Mouse (Mus musculus) limb, embryonic 12.5 days (tissue): ENCODE data around the gene Letmd1. TPM values are rescaled to one million over a fixed set of nuclear protein-coding genes. Genes with fewer than 3 reads are reported as not detected.
A peak's percentile ranks its signal among the peaks of the same experiment; 100 is the strongest.
"Not testable (repeated sequence)": the region's sequence is repeated elsewhere in the genome, so short reads cannot be mapped to it uniquely, and the experiment has no call there.

Source experiments
- ATAC-seq: fragments of 200-750 bp; cut with Nextera tagmentation; 2 replicates; pipeline ENCODE4 v1.8.0; 2017; ENCODE audit warnings: low read depth, moderate TSS enrichment; ENCODE audit not compliant: insufficient number of reproducible peaks, insufficient read depth, low FRiP score, low TSS enrichment
- H3K27ac ChIP-seq: fragments of 300-500 bp; sonication (generic); 2 replicates; pipeline ENCODE4 v1.5.1; 2016; ENCODE audit warnings: mild to moderate bottlenecking, moderate library complexity
- H3K27me3 ChIP-seq: fragments of 300-500 bp; sonication (generic); 2 replicates; pipeline ENCODE4 v1.6.1; 2016; ENCODE audit warnings: mild to moderate bottlenecking, moderate library complexity
- H3K36me3 ChIP-seq: fragments of 300-500 bp; sonication (generic); 2 replicates; pipeline ENCODE4 v1.6.1; 2016; ENCODE audit warnings: mild to moderate bottlenecking, moderate library complexity
- H3K4me1 ChIP-seq: fragments of 300-500 bp; sonication (generic); replicated peaks from 2 replicates; pipeline ENCODE4 v1.6.1; 2016
- H3K4me2 ChIP-seq: fragments of 300-500 bp; sonication (generic); 2 replicates; pipeline ENCODE4 v1.6.1; 2016; ENCODE audit warnings: mild to moderate bottlenecking, moderate library complexity
- H3K4me3 ChIP-seq: fragments of 300-500 bp; sonication (generic); replicated peaks from 2 replicates; pipeline ENCODE4 v1.5.1; 2016; ENCODE audit warnings: mild to moderate bottlenecking
- H3K9ac ChIP-seq: fragments of 300-500 bp; sonication (generic); replicated peaks from 2 replicates; pipeline ENCODE4 v1.6.1; 2016; ENCODE audit warnings: mild to moderate bottlenecking, moderate library complexity
- H3K9me3 ChIP-seq: fragments of 300-500 bp; sonication (generic); 2 replicates; pipeline ENCODE4 v1.6.1; 2016; ENCODE audit warnings: mild to moderate bottlenecking, moderate library complexity
- WGBS: fragments of 180-500 bp; shearing (Covaris S2); methylation state at CpG from one replicate; pipeline ENCODE4 v1.1.7; 2016; 5-methylcytosine and 5-hydroxymethylcytosine counted together
- polyA plus RNA-seq: library from polyadenylated mRNA; unstranded; fragments of >200 nt; fragmentation: Nextera tagmentation; extraction: Ambion mirVana; gene quantifications from 2 replicates; pipeline ENCODE4 v1.2.1, GENCODE M21; 2016

The Letmd1 gene
- 28.1 and 29.3 TPM in 2 replicates for polyA plus RNA-seq

DNA sequence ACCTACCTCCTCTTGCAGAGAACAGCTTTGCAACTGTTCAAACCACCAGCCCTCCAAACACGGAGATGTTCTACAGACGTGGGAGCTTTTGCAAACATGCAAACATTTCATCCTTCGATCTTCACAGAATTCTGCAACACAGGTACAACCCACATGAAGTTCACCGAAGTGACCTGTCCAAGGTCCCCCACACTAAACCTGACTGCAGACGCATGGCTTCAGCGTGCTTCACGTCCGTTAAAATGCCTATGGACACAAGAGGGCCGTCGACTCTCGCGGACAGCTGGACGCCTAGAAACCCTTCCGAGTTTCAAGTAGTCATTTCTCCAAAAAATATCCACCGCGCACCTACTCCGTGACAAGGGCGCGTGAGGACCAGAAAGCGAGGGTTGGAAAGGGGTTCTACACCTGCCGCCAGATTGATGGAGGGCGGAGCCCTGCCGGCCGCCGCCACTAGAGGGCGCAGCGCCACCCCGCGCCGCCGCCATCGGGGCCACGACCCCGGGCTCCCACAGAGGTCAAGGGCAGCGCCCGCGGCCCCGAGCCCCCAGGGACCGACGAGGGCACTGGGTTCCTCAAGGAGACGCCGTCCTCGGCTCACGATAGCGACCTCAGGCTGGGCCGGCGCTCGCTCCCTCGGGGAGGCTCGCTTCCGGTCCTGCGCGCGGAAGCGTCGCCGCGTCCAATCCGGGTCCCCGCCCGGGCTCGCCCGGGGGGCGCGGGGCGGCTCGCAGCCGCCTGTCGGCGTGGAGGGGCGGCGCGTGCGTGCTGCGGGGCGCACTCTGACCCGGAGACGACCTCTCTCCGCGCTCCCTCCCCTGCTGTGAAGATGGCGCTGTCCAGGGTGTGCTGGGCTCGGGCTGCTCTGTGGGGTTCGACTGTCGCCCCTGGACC lies at the start of gene Letmd1:
Gene Letmd1, plus strand, starts transcription at position 729 of the 894 bp plus-strand sequence.
- WGBS, result 3% methylated on average over 84 of the region's 84 CpGs
- Histone ChIP-seq H3K9me3 (0 out of 2 replicates have a peak, but pooled peaks cover 3% of the 10 kb centered on the region), H3K4me1 (peaks cover 18% of the 10 kb centered on the region), H3K4me2 (peak within 1 kb of the TSS; percentile 90), H3K36me3 (peaks cover 27% of the 10 kb centered on the region), H3K9ac (peak within 1 kb of the TSS; percentile 80), H3K4me3 (peak within 1 kb of the TSS; percentile 76), H3K27ac (peak within 1 kb of the TSS; percentile 64; the same call in 1 of the 2 replicates), H3K27me3 (no peaks in the 10 kb centered on the region)
- ATAC-seq, result peak; percentile 86

DNA sequence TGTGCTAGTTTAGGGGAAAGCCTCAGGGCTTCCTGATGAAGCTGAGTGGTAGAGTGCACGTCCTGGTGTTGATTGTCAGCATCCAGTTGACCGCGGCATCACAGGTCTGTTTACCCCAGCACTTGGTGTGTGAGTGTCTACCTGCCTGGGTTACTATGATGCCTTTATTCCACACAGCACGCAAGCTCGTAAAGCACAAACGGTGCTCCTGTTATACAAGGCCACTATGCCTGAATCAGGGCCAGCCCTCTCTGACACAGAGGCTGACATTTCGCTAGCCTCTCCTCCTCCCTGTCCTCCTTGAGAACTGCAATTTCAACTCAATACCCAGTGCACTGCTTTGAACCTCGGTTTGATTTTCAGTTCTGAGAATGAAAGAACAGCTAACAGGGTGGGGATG lies 49.5 kb upstream of the Letmd1 start:
- no peak for ATAC-seq
- Histone ChIP-seq H3K9me3 (no peaks in the 10 kb centered on the region), H3K27ac (no peak overlapping the region), H3K27me3 (peaks cover 6% of the 10 kb centered on the region), H3K4me3 (no peak overlapping the region), H3K4me1 (peaks cover 45% of the 10 kb centered on the region), H3K9ac (no peak overlapping the region; the same call in 1 of the 2 replicates), H3K4me2 (peak overlapping the region; percentile 7), H3K36me3 (no peaks in the 10 kb centered on the region)
- WGBS, result 56% methylated on average over 8 of the region's 8 CpGs

DNA sequence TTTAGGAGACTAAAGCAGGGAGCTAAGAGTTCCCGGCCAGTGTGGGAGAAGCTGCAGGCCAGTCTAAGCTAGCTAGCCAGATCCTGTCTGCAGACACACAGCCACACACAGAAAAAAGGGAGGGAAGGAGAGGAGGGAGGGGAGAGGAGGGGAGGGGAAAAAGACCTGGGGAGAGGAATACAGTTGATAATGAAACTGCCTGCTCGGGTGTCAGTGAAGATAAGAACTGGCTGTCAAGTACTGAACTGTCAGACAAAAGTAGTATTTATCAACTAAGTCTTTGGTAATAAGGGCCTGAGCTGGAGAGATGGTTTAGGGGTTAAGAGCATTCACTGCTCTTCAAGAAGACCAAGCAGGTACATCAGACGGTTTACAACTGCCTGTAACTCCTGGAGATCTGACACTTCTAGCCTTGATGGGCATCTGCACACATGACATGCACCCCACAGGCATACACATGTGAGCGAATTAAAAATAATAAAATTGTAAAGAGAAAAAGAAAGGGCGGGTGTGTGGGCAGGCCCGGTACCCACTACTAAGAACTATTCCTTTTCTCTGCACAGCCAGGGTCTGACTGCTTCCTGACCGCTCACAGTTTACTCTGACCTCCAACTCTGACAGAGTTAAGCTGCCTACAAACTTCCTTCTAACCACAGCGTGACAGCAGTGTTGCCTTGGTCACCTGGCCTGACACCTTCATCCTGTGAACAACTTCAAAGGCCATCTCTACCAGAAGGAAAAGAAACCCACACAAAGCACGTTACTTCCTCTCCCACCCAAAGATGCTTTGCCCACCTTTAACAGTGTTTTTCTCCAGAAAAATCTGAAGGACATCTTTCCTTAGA lies 48.7 kb upstream of the Letmd1 start:
- Histone ChIP-seq H3K36me3 (no peaks in the 10 kb centered on the region), H3K4me1 (peaks cover 52% of the 10 kb centered on the region), H3K9ac (peak overlapping the region; percentile 31; the same call in 1 of the 2 replicates), H3K4me2 (peak overlapping the region; percentile 7; the same call in 1 of the 2 replicates), H3K9me3 (no peaks in the 10 kb centered on the region), H3K4me3 (no peak overlapping the region), H3K27ac (no peak overlapping the region), H3K27me3 (peaks cover 8% of the 10 kb centered on the region)
- 60% methylated on average over 9 of the region's 9 CpGs for WGBS
- no peak for ATAC-seq

DNA sequence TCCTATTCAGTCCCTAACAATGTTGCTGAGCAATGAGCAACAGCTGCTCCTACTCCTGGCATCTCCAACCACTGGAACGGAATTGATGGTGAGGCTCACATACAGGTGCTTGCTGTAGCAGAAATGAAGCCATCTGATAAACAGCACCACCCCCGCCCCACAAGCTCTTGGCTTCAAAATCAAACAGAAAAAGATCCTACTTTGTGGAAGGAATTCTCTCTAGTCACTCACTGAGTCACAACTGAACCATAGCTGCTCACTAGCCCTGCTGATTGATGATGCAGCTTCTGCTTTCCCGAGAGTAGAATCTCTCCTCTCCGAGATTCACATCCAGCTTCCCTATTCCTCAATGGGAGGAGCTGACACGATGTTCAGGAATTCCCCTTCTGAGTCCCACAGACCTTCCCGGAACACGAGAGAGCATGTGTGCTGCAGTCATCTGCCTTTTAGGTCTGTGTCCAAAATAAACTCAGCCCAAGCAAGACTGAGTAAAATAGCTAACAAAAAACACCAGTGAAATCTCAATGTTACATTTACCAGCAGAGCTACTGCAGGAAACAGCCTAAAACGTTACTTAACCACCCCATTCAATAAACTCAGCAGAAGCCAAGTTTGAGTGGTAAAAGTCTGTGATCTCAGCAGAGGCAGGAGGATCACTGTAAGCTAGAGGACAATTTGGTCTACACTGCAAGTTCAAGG lies 47.6 kb upstream of the Letmd1 start:
- Histone ChIP-seq H3K36me3 (no peaks in the 10 kb centered on the region), H3K27ac (no peak overlapping the region), H3K4me2 (peak overlapping the region; percentile 93), H3K4me1 (peaks cover 51% of the 10 kb centered on the region), H3K4me3 (no peak overlapping the region; the same call in 1 of the 2 replicates), H3K9me3 (0 out of 2 replicates have a peak, but pooled peaks cover 5% of the 10 kb centered on the region), H3K27me3 (peaks cover 8% of the 10 kb centered on the region), H3K9ac (no peak overlapping the region)
- ATAC-seq, result no peak
- WGBS, result 39% methylated on average over 8 of the region's 8 CpGs

DNA sequence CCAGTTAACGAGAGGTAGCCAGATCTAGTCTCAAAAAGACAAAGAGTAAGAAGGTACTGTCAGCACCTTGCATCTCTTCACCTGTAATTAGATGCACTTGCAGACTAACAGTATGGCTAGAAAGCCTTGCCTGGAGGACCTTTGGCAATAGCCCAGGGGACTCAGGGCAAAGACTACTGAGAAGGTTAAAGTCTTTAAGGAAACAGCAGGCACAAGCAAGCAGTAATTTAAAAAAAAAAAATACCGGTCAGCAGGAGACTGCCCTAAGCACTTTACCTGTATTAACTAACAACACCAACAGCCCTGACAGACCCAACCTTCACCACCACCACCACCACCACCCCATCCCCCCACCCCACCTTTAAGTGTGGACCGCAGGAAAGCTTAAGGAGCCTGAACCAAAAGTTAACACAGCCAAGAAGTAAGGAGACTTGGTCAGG lies 47.0 kb upstream of the Letmd1 start, which contains the start of gene Gm5475:
Gene Gm5475, plus strand, starts transcription at position 390 of the 440 bp plus-strand sequence.
- 0 out of 2 replicates have a peak within 1 kb of the TSS, but pooled peaks have one; percentile 45 for H3K27ac ChIP-seq

DNA sequence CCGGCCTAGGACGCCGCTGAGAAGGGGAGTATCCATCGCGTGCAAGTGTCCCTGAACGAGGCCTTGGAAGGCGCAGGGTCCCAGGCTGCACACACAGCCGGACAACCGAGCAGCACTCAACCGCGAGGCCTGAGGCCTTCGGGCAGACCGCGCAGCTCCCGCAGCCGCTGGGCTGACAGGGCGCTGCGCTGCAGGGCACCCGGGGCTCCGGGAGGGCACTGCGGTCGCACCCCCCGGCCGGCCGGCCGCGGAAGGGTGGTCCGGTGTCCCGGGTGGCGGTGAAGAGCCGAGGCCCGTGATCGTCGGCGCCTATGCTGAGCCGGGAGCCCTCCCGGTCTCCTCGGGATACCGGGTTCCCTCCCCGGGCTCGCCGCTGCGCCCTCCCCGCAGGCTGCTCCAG lies 46.3 kb upstream of the Letmd1 start:
- Histone ChIP-seq H3K9ac (peak overlapping the region; percentile 91), H3K4me3 (peak overlapping the region; percentile 95), H3K4me1 (peaks cover 49% of the 10 kb centered on the region), H3K4me2 (peak overlapping the region; percentile 93), H3K9me3 (0 out of 2 replicates have a peak, but pooled peaks cover 5% of the 10 kb centered on the region), H3K36me3 (no peaks in the 10 kb centered on the region), H3K27ac (0 out of 2 replicates have a peak overlapping the region, but pooled peaks have one; percentile 45), H3K27me3 (peaks cover 8% of the 10 kb centered on the region)
- ATAC-seq, result peak; percentile 48; the same call in 1 of the 2 replicates
- under 1% methylated on average over 44 of the region's 44 CpGs for WGBS

More for the DNA sequence above, 47.0 kb upstream of the Letmd1 start, which contains the start of gene Gm5475:
- Histone ChIP-seq H3K9ac (peak within 1 kb of the TSS; percentile 91), H3K4me2 (peak within 1 kb of the TSS; percentile 93), H3K4me3 (peak within 1 kb of the TSS; percentile 95), H3K4me1 (peaks cover 49% of the 10 kb centered on the region)
- WGBS, result 19% methylated on average over 3 of the region's 3 CpGs
- not testable (repeated sequence) for H3K9me3 ChIP-seq, H3K27me3 ChIP-seq, H3K36me3 ChIP-seq, ATAC-seq

DNA sequence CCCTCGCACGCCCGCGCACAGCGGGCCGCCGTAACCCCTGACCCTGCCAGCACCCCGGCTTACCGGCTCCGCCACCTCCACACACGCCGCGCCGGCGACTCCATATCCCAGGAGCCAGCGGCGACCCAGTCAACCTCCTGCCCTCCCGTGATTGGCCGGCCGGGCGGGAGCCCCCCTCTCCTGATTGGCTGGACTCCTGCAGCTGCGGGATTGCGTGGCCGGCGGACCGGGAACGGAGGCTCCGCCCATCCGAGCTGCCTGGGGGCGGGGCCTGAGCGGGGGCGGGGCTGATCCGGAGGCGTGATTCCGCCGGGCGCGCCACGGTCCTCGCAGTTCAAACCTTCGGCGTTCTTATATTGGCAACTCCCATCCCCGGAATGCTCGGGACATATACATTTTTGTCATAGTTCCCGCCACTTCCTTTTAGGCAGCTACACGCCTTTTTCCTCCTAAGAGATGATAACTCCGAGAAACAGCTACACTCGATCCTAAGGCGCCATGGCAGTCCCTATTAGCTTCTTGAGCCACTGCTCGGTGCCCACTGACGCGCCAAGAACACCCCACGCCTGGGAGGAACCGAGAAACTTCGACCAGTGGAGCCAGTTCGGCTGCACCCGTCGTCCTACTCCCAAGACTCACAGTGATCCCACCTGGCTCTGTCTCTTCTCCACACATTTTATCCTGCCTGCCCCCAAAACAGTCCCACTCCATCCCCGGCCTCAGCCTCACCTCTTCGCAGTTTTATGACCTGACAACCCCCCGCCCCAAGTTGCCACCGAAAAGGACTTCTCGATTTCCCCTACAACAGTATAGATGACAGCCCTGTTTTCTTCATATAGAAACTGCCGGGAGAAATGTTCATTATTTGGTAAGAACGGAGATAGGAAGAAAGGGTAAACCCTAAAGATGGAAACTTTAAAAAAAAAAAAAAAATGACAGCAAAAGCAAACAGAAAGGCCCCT lies 45.6 kb upstream of the Letmd1 start:
- Histone ChIP-seq H3K36me3 (no peaks in the 10 kb centered on the region), H3K4me3 (peak overlapping the region; percentile 95), H3K27ac (0 out of 2 replicates have a peak overlapping the region, but pooled peaks have one; percentile 45), H3K27me3 (peaks cover 8% of the 10 kb centered on the region), H3K9ac (peak overlapping the region; percentile 91), H3K9me3 (0 out of 2 replicates have a peak, but pooled peaks cover 5% of the 10 kb centered on the region), H3K4me2 (peak overlapping the region; percentile 93), H3K4me1 (peaks cover 49% of the 10 kb centered on the region)
- WGBS, result under 1% methylated on average over 57 of the region's 65 CpGs
- ATAC-seq, result peak; percentile 94

DNA sequence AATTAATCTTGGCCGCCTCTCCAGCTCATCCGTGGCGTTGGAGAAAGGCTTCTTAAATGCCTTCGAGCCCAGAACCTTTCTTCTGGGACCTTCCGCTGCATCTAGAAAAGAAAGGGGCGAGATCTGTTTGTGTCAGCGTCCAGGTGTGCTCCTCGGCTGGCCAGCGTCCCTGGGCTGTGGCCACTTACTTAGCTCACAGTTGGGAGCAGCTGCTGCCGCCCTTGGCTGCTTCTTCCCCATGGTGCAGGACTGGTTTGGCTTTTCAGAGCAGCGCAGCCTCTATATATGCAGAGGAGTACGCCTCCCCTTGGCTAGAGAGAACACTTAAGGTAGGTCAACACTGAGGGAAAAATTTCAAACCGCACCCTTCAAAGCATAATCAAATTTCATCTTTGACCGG lies 44.9 kb upstream of the Letmd1 start:
- Histone ChIP-seq H3K4me3 (peak overlapping the region; percentile 95), H3K4me1 (peaks cover 49% of the 10 kb centered on the region), H3K4me2 (peak overlapping the region; percentile 93), H3K36me3 (no peaks in the 10 kb centered on the region), H3K9ac (peak overlapping the region; percentile 37; the same call in 1 of the 2 replicates), H3K27ac (no peak overlapping the region), H3K27me3 (peaks cover 8% of the 10 kb centered on the region), H3K9me3 (0 out of 2 replicates have a peak, but pooled peaks cover 5% of the 10 kb centered on the region)
- no peak for ATAC-seq
- WGBS, result 2% methylated on average over 14 of the region's 14 CpGs

DNA sequence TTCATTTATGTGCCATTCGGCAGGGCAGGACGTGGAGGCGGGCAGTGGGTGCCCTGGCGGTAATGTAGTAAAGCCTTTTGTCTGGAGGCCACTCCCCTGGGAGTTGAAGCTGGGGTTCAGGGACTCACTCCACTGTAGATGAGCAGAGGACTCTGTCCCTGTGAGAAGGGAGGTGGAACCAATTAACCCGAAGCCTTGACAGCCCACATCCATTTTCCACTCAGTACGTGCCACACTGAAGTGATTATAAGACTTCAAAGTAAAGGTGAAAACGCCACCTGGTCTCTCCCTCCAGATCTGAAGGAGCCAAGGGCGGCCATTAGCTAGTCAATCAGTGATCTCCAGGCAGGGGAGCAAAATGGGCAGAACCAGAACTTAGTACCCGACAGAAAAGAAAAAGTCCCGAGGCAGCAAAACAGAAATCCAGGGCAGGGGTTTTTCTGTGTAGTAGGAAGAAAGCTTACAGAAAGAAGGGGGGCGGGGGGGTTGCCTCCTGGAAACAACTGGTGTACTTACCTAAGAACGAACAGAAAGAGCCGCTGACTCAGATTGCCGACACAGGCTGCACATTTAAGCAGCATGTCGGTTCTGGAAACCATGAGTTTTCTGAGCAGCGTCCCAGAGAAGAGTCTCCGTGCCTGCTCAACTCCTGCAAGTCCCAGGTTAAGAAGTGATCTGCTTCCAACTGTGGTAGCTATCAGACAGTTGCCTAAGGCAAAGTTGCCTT lies 44.3 kb upstream of the Letmd1 start, which contains the start of gene Slc11a2:
Gene Slc11a2, minus strand, starts transcription at position 677 of the 727 bp plus-strand sequence.
- Histone ChIP-seq H3K4me3 (peak within 1 kb of the TSS; percentile 95), H3K4me1 (peaks cover 43% of the 10 kb centered on the region), H3K9ac (peak within 1 kb of the TSS; percentile 37; the same call in 1 of the 2 replicates), H3K4me2 (peak within 1 kb of the TSS; percentile 93), H3K9me3 (0 out of 2 replicates have a peak, but pooled peaks cover 5% of the 10 kb centered on the region), H3K36me3 (no peaks in the 10 kb centered on the region), H3K27ac (no peak within 1 kb of the TSS), H3K27me3 (peaks cover 8% of the 10 kb centered on the region)
- ATAC-seq, result no peak
- 9% methylated on average over 17 of the region's 17 CpGs for WGBS
